ENCODE assay signal across 9 mouse cellular contexts in genomic region chr1:160717742-160718141, GRCm38 (mm10).
DNase-seq lines count a peak whose midpoint lies in the region; ATAC-seq and TF ChIP-seq lines count a peak whose summit lies in the region.
"Had no signal": no experiment of that assay in that cellular context is flagged by ENCODE, and none has a peak within 500 bp of the region (broad histone marks: within the 10 kb centered on the region; RNA-seq: fewer than 3 reads in every experiment).

No protein-coding gene starts in this region.

- no peak for ATAC-seq in inflammation-experienced regulatory T-cells, adult 6 months

- TF ChIP-seq CTCF in cerebellum, adult 2 months (IDR thresholded peaks at IDR 0.05; ENCODE audit: borderline replicate concordance, insufficient read depth, low read depth, low read length): peak; percentile 41; the same call in 1 of the 2 replicates

- H3K27ac ChIP-seq in cerebellum, adult 2 months (ENCODE audit: insufficient read depth, low read length): no peak overlapping the region
- H3K27ac ChIP-seq: liver, embryonic 15.5 days had no signal

- WGBS in cerebellum, adult 2 months: 12% methylated on average over 3 of the region's 3 CpGs

- no peaks in the 10 kb centered on the region for H3K4me1 ChIP-seq in cerebellum, adult 2 months (ENCODE audit: control insufficient read depth, insufficient read depth, low read length)

- TF ChIP-seq POLR2A in cerebellum, adult 2 months (IDR thresholded peaks at IDR 0.05; ENCODE audit: borderline replicate concordance, insufficient read depth, low read length): no peak

- H3K4me3 ChIP-seq in cerebellum, adult 2 months (replicated peaks; ENCODE audit: insufficient read depth, low read depth, low read length): no peak overlapping the region
- H3K4me3 ChIP-seq: liver, embryonic 15.5 days had no signal

- DNase-seq in cerebellum, adult 2 months: peak in 1 of 2 experiments; percentile 45
- no peak for DNase-seq in cerebellum, adult 11 months
- DNase-seq in layer of hippocampus, adult 9-10 months (ENCODE audit: low spot score): peak; percentile 77
- DNase-seq in layer of hippocampus, postnatal 25 days (ENCODE audit: extremely low spot score in 1 of 2, low spot score in 1 of 2): no peak
- DNase-seq in T-cell, adult 2 months (ENCODE audit: low spot score): peak; percentile 5
- DNase-seq in lung, postnatal 14 days: peak; percentile 24
- no peak for DNase-seq in urinary bladder, postnatal 36 days (ENCODE audit: low spot score in 2 of 2)

- no peaks in the 10 kb centered on the region for H3K27me3 ChIP-seq in cerebellum, adult 2 months (ENCODE audit: control insufficient read depth, insufficient read depth, low read length)
- H3K27me3 ChIP-seq: liver, embryonic 15.5 days had no signal

Comparison
In these comparisons a context has a peak if more than half of its experiments do, and no peak if none do; other contexts are left out.
1. DNase-seq: peak in layer of hippocampus, adult 9-10 months (single experiment), T-cell, adult 2 months (single experiment) and lung, postnatal 14 days (single experiment); none in cerebellum, adult 11 months (single experiment), layer of hippocampus, postnatal 25 days (0 of 2) and urinary bladder, postnatal 36 days (0 of 2).